Mouse (Mus musculus) cerebellum, adult 2 months (tissue): ENCODE data around the gene Fndc3b.

ENCODE experiments used
- CTCF ChIP-seq: fragments of 200-500 bp; IDR thresholded peaks from 2 replicates; pipeline ENCODE4 v1.5.1; 2011; ENCODE audit warnings: low read depth, mild to moderate bottlenecking, control low read depth, low read length, moderate library complexity, borderline replicate concordance; ENCODE audit not compliant: insufficient read depth
- POLR2A ChIP-seq: fragments of 200-500 bp; IDR thresholded peaks from 2 replicates; pipeline ENCODE4 v1.6.1; 2011; ENCODE audit warnings: low read length, control low read depth, borderline replicate concordance; ENCODE audit not compliant: insufficient read depth

- TF ChIP-seq CTCF (no peak), POLR2A (no peak)
Measured at GRCm38 (mm10) chr3:27481738-27482137, 229.4 kb downstream of the Fndc3b start.
